Mouse (Mus musculus): ENCODE measurements around the gene Mast1. TPM values are rescaled to one million over a fixed set of nuclear protein-coding genes. Genes with fewer than 3 reads are reported as not detected.

Mast1 gene
- polyA plus RNA-seq, 1 experiment from 2014 or later: 0.08 TPM

- no peaks in the 10 kb centered on the region for H3K9me3 ChIP-seq (replicated peaks; ENCODE audit: low read length)
- no peaks in the 10 kb centered on the region for H3K27me3 ChIP-seq (ENCODE audit: insufficient read depth, low read length)
- WGBS: under 1% methylated on average over 68 of the region's 70 CpGs
- peaks cover 5% of the 10 kb centered on the region; the same call in 1 of the 2 replicates for H3K36me3 ChIP-seq (ENCODE audit: insufficient read depth, low read length)
- H3K4me3 ChIP-seq (replicated peaks; ENCODE audit: low read depth, low read length): peak overlapping the region; percentile 69
- TF ChIP-seq CTCF (IDR thresholded peaks at IDR 0.05; ENCODE audit: low read depth): no peak; the same call in 1 of the 2 replicates
- DNase-seq (ENCODE audit: low spot score): peak; percentile 66
- H3K4me2 ChIP-seq (ENCODE audit: low read length): peak overlapping the region; percentile 98
- peak overlapping the region; percentile 86 for H3K9ac ChIP-seq (ENCODE audit: low read depth, low read length)
- peak overlapping the region; percentile 96 for H3K27ac ChIP-seq
- ATAC-seq (replicated peaks; ENCODE audit: low FRiP score, low read depth): no peak
- H3K4me1 ChIP-seq (replicated peaks; ENCODE audit: insufficient read depth, low read length): peaks cover 35% of the 10 kb centered on the region
Observed at GRCm38 (mm10) chr8:84977435-84978247, 40.5 kb upstream of the Mast1 start.

GRCm38 (mm10) chr8:84976763-84977434 lies 39.7 kb upstream of the Mast1 start:
- H3K4me2 ChIP-seq (ENCODE audit: low read length): peak overlapping the region; percentile 98
- H3K36me3 ChIP-seq (ENCODE audit: insufficient read depth, low read length): peaks cover 11% of the 10 kb centered on the region; the same call in 1 of the 2 replicates
- peak overlapping the region; percentile 86 for H3K9ac ChIP-seq (ENCODE audit: low read depth, low read length)
- H3K9me3 ChIP-seq (replicated peaks; ENCODE audit: low read length): no peaks in the 10 kb centered on the region
- DNase-seq (ENCODE audit: low spot score): no peak
- peak overlapping the region; percentile 69 for H3K4me3 ChIP-seq (replicated peaks; ENCODE audit: low read depth, low read length)
- H3K27ac ChIP-seq: peak overlapping the region; percentile 96; the same call in 1 of the 2 replicates
- H3K27me3 ChIP-seq (ENCODE audit: insufficient read depth, low read length): no peaks in the 10 kb centered on the region
- no peak for ATAC-seq (replicated peaks; ENCODE audit: low FRiP score, low read depth)
- no peak for TF ChIP-seq CTCF (IDR thresholded peaks at IDR 0.05; ENCODE audit: low read depth)
- peaks cover 28% of the 10 kb centered on the region for H3K4me1 ChIP-seq (replicated peaks; ENCODE audit: insufficient read depth, low read length)
- 2% methylated on average over 25 of the region's 25 CpGs for WGBS

- H3K27ac ChIP-seq: peak overlapping the region; percentile 96
- H3K36me3 ChIP-seq (ENCODE audit: insufficient read depth, low read length): peaks cover 16% of the 10 kb centered on the region
- H3K4me3 ChIP-seq (replicated peaks; ENCODE audit: low read depth, low read length): peak overlapping the region; percentile 69
- H3K4me1 ChIP-seq (replicated peaks; ENCODE audit: insufficient read depth, low read length): peaks cover 22% of the 10 kb centered on the region
- TF ChIP-seq CTCF (IDR thresholded peaks at IDR 0.05; ENCODE audit: low read depth): no peak
- H3K9ac ChIP-seq (ENCODE audit: low read depth, low read length): peak overlapping the region; percentile 86
- H3K9me3 ChIP-seq (replicated peaks; ENCODE audit: low read length): no peaks in the 10 kb centered on the region
- no peaks in the 10 kb centered on the region for H3K27me3 ChIP-seq (ENCODE audit: insufficient read depth, low read length)
- peak overlapping the region; percentile 98 for H3K4me2 ChIP-seq (ENCODE audit: low read length)
- under 1% methylated on average over 61 of the region's 61 CpGs for WGBS
- DNase-seq (ENCODE audit: low spot score) (peak; percentile 96), ATAC-seq (replicated peaks; ENCODE audit: low FRiP score, low read depth) (peak; percentile 67)
Observed at GRCm38 (mm10) chr8:84976031-84976762, 39.0 kb upstream of the Mast1 start.

GRCm38 (mm10) chr8:84975434-84975833 lies 38.3 kb upstream of the Mast1 start:
- Histone ChIP-seq H3K36me3 (ENCODE audit: insufficient read depth, low read length) (peaks cover 21% of the 10 kb centered on the region), H3K9me3 (replicated peaks; ENCODE audit: low read length) (no peaks in the 10 kb centered on the region), H3K27me3 (ENCODE audit: insufficient read depth, low read length) (no peaks in the 10 kb centered on the region), H3K27ac (peak overlapping the region; percentile 96; the same call in 1 of the 2 replicates), H3K9ac (ENCODE audit: low read depth, low read length) (no peak overlapping the region), H3K4me1 (replicated peaks; ENCODE audit: insufficient read depth, low read length) (peaks cover 20% of the 10 kb centered on the region), H3K4me2 (ENCODE audit: low read length) (peak overlapping the region; percentile 98), H3K4me3 (replicated peaks; ENCODE audit: low read depth, low read length) (peak overlapping the region; percentile 69; the same call in 1 of the 2 replicates)
- DNase-seq (ENCODE audit: low spot score) (peak; percentile 80), ATAC-seq (replicated peaks; ENCODE audit: low FRiP score, low read depth) (no peak)
- 36% methylated on average over 7 of the region's 7 CpGs for WGBS
- peak; percentile 96 for TF ChIP-seq CTCF (IDR thresholded peaks at IDR 0.05; ENCODE audit: low read depth)

DNA sequence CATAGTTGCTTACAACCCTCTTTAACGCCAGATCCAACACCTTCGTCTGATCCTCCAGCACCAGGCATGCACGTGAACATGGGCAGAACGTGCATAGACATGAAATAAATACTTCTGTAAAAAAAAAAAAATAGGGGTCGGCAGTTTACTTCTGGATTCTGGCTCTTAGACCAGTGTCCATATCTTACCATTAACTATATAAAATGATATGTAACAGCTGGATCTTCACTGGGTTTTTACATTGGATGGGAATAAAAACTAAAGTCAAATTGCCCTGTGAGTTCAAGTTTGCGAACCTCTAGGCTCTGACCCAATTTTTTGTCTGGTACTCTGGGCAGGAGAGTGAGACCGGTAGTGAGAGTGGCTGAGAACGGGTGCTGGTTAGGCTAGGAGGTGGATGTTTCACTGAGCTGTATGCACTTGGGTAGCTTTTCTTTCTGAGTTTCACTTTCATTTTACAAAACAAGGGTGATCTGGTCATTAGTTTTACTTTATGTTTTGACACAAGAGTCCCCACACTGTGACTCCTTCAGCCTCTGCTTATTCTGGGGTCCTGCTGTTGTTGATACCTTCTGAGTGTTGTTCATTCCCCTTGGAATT lies 37.5 kb upstream of the Mast1 start:
- H3K4me2 ChIP-seq (ENCODE audit: low read length): no peak overlapping the region
- H3K9ac ChIP-seq (ENCODE audit: low read depth, low read length): no peak overlapping the region
- peaks cover 21% of the 10 kb centered on the region for H3K36me3 ChIP-seq (ENCODE audit: insufficient read depth, low read length)
- H3K4me3 ChIP-seq (replicated peaks; ENCODE audit: low read depth, low read length): no peak overlapping the region
- H3K27me3 ChIP-seq (ENCODE audit: insufficient read depth, low read length): no peaks in the 10 kb centered on the region
- 79% methylated on average over 8 of the region's 8 CpGs for WGBS
- no peaks in the 10 kb centered on the region for H3K9me3 ChIP-seq (replicated peaks; ENCODE audit: low read length)
- no peak overlapping the region for H3K27ac ChIP-seq
- ATAC-seq (replicated peaks; ENCODE audit: low FRiP score, low read depth) (no peak), DNase-seq (ENCODE audit: low spot score) (no peak)
- TF ChIP-seq CTCF (IDR thresholded peaks at IDR 0.05; ENCODE audit: low read depth): no peak
- peaks cover 20% of the 10 kb centered on the region for H3K4me1 ChIP-seq (replicated peaks; ENCODE audit: insufficient read depth, low read length)
